Mouse (Mus musculus) erythroblast, embryonic 14.5 days (primary cell): ENCODE measurements around the gene Tcl1b1. TPM values are rescaled to one million over a fixed set of nuclear protein-coding genes. Genes with fewer than 3 reads are reported as not detected.

ENCODE experiments used
- H3K27me3 ChIP-seq: 2 replicates; pipeline ENCODE4 v1.6.1; 2012; ENCODE audit warnings: inconsistent platforms; ENCODE audit not compliant: control insufficient read depth
- H3K36me3 ChIP-seq: 2 replicates; pipeline ENCODE4 v1.6.1; 2012; ENCODE audit warnings: mild to moderate bottlenecking, inconsistent platforms; ENCODE audit not compliant: control insufficient read depth
- H3K4me1 ChIP-seq: 2 replicates; pipeline ENCODE4 v1.6.1; 2012; ENCODE audit warnings: inconsistent platforms; ENCODE audit not compliant: control insufficient read depth
- H3K4me3 ChIP-seq: replicated peaks from 2 replicates; pipeline ENCODE3; 2012; ENCODE audit warnings: moderate library complexity, mild to moderate bottlenecking, inconsistent platforms
- H3K9me3 ChIP-seq: 2 replicates; pipeline ENCODE4 v1.6.1; 2012; ENCODE audit warnings: low read length, inconsistent platforms, mixed read lengths; ENCODE audit not compliant: control insufficient read depth
- GATA1 ChIP-seq: IDR thresholded peaks from 2 replicates; pipeline ENCODE4 v1.6.1; 2012; ENCODE audit warnings: low read length, inconsistent platforms, mixed read lengths
- TAL1 ChIP-seq: IDR thresholded peaks from 3 replicates; pipeline ENCODE4 v1.6.1; 2012; ENCODE audit warnings: low read length, inconsistent platforms, mixed read lengths
- polyA plus RNA-seq: library from polyadenylated mRNA; stranded (reverse); fragments of >175 nt; gene quantifications from 2 replicates; pipeline ENCODE4 v1.2.3, GENCODE M21; 2012

Gene Tcl1b1
- polyA plus RNA-seq, 1 experiment = not detected

DNA sequence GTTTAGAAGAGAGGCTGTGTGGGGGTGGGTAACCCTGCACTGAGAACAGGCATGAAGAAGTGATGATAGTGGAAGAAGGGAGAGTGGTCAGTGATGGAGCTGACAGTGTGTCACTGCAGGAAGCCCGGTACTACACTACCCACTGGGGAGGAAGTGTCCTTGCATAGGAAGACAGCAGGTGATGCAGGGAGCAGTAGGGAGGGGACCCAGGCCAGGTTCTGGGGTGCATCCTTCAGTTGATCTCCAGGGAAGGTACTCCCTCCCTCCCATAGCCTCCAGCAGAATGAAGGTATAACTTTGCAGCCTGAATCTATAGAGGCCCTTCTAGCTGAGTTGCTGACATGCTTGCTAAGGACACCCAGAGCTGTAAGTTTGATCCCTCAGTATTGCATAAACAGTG, 47.6 kb downstream of the Tcl1b1 start:
- Histone ChIP-seq H3K27me3 (no peaks in the 10 kb centered on the region), H3K4me1 (no peaks in the 10 kb centered on the region), H3K4me3 (no peak overlapping the region), H3K36me3 (no peaks in the 10 kb centered on the region), H3K9me3 (no peaks in the 10 kb centered on the region)
- no peak for TF ChIP-seq GATA1
- TF ChIP-seq TAL1 = no peak

DNA sequence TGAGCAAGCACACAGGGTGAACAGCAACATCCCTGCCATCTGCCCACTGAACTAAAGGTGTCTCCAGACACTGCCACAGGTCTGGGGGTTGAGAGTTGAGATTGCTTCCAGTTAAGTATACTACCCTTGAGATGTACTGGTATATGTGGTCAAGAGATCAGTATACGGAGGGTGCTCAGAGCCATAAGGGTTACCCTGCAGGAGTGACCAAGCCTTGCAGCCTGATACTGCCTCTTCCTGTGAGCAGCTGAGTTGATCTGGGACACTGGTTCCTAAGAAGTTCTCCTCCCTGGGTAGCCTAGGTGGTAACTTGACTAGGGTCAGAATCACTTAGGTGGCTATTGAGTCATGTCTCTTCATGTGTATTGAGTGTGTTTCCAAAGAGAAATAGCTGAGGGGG, 49.0 kb downstream of the Tcl1b1 start:
- Histone ChIP-seq H3K4me1 (no peaks in the 10 kb centered on the region), H3K9me3 (no peaks in the 10 kb centered on the region), H3K27me3 (no peaks in the 10 kb centered on the region), H3K4me3 (no peak overlapping the region), H3K36me3 (no peaks in the 10 kb centered on the region)
- TF ChIP-seq GATA1 (no peak), TAL1 (no peak)

DNA sequence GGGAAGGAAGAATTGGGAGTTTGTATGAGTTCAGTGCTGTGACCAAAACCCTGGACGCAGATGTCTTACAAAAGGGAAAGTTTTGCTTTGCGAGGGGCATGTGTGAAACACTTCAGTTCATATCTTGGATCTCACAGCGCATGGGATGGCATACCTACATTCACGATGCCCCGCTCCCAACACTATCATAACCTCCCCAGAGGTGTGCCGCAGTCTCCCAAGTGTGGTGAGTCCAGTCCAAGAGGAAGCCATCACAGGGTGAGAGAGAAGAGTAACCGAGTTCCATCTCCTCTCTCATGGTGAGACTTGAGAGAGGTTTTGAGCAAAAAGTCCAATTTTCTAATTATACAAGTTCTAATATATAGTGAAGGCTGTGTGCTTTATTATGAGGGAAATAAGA, 49.7 kb downstream of the Tcl1b1 start:
- Histone ChIP-seq H3K27me3 (no peaks in the 10 kb centered on the region), H3K36me3 (no peaks in the 10 kb centered on the region), H3K4me1 (no peaks in the 10 kb centered on the region), H3K4me3 (no peak overlapping the region), H3K9me3 (no peaks in the 10 kb centered on the region)
- no peak for TF ChIP-seq TAL1
- no peak for TF ChIP-seq GATA1

Other genes with a start within 250 kb of the Tcl1b1 start
- 1.2 and 1.3 TPM in 2 replicates for gene Syne3, start 149.9 kb upstream of the Tcl1b1 start, polyA plus RNA-seq
- gene Glrx5, start 127.0 kb upstream of the Tcl1b1 start, polyA plus RNA-seq = 218 and 245 TPM in 2 replicates
- gene Tcl1b2, start 13.7 kb upstream of the Tcl1b1 start, polyA plus RNA-seq = not detected in 2 replicates
- gene Tcl1b5, start 16.7 kb downstream of the Tcl1b1 start, polyA plus RNA-seq = not detected in 2 replicates
- not detected in 2 replicates for gene Tcl1b3, start 31.4 kb downstream of the Tcl1b1 start, polyA plus RNA-seq
- gene Tcl1b4, start 42.3 kb downstream of the Tcl1b1 start, polyA plus RNA-seq = not detected in 2 replicates
- not detected in 2 replicates for gene Tcl1, start 63.1 kb downstream of the Tcl1b1 start, polyA plus RNA-seq
- not detected in 2 replicates for gene Tunar, start 174.2 kb downstream of the Tcl1b1 start, polyA plus RNA-seq